Mouse (Mus musculus) skeletal muscle tissue, adult 2 months (tissue): ENCODE results near the gene Immp2l.

Source experiments
- DNase-seq: peaks from one replicate; pipeline ENCODE4 v3.0.0-alpha.2; 2012; ENCODE audit warnings: low read depth, low spot score

Immp2l gene

DNA sequence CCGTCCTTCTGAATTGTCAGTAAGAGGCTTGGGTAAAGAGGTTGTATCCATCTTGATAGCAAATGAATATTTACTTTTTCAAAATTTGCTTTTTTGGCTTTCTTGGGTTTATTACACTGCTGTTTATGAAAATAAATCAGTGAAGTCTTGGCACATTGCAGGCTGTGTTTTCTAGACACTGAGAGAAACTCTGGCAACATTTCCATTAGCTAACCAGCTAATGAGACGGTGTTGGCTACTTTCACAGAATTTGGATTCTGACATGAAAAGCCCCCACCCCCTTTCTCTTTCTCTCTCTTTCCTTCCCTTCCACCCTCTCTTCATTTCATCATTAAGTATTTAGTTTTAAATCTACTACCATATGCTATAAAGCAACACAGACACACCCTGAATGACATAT is 496.4 kb downstream of the Immp2l start:
- no peak for DNase-seq

DNA sequence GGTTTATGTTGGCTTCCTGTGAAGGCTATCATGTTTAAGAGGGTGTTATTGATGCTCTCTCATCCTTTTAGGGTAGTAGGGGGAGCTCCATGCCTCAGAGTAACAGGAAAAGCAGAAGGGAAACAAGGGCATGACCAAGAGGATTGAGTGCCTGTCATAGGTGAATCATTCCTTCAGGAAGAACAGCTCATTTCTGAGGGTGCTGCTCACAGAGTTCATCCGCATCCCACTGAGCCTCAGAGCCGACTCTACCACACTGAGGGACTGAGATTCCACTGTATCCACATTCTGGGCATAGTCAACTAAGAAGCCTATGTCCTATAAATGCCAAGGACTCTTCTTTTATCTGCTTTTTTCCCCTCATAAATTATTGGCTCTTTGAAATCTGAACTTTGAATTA is 497.8 kb downstream of the Immp2l start:
- DNase-seq: no peak

DNA sequence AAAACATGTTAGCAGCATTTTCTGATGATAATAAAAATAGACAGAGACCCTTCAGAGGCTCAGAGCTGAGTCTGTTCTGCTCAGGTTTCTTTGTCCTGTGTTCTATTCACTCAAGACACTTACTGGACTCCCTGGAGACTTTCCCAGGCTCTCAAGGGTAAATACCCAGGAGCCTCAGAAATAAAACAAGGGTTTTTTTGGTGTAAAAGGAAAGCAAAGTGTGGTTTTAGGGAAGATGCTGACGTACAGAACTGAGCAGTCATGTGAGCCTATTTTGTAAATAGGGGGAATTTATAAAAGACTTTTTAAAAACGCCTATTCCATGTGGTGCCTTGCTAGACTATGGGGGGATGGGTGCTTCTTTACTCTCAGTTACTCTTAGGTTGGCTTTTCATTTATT is 502.8 kb downstream of the Immp2l start:
- no peak for DNase-seq

DNA sequence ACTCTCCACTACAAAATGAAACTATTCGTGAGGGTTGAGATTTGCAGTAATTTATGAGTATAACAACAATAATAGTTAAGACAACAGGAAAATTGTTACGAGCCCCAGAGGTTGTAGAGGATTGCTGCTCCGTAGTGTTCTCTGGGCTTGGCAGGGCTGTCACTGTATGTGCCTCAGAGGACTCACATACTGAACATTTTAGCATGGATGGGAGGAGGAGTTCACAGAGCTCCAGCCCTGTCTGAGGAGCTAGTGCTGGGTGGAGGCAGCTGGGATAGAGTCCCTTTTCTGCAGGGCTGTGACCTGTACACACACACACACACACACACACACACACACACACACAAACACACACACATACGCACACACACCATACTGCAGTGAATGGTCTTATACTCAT is 504.5 kb downstream of the Immp2l start:
- DNase-seq: no peak

DNA sequence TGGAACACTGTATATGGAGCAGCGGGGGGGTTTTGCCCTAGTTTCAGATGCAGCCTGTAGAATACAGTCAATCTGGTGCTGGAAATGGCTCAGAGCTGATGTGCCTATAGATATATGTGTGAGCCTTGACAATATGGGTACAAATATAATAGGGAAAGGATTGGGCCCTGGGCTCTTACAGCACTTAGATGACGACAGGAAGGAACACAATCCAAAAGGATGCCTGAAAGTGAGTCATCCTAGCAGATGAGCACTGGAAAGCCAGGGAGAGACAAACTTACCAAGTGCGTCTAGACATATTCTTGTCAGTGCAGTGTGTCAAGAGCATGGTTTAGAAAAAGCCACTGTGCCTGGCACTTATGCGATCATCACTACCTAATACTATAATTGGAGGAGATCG is 516.1 kb downstream of the Immp2l start:
- no peak for DNase-seq

DNA sequence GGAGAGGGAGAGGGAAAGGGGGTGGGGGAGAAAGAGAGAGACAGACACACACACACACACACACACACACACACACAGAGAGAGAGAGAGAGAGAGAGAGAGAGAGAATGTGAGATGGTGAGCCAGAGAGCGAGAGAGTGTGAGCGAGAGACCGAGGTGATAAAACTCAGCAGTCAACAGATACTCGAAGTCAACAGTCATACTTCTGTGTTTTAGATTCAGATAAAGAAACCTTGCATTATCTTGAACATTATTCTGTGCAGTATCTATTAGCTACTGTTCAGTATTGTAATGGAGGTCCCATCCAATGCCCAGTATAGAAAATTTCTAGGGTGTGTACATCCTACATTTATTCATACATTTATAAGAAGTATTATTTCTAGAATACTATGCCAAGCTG is 527.7 kb downstream of the Immp2l start:
- DNase-seq: no peak

DNA sequence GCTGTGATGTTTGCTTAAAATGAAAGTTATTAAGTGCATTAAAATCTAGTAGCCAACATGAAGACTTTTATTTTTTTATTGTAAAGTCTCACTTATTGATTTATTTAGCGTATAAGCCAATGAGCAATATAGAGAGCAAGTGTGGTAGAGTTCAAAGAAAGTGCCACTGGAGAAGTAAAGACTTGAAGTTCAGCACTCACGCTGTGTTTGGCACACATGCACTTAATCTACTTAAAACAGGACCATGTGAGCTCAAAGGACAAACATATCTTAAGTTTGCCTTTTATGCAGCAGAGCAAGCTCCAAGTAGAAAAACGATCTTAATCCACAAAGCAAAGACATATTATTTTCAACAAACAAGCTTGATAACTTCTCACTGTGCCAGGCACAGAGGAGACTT is 533.9 kb downstream of the Immp2l start:
- DNase-seq: no peak

DNA sequence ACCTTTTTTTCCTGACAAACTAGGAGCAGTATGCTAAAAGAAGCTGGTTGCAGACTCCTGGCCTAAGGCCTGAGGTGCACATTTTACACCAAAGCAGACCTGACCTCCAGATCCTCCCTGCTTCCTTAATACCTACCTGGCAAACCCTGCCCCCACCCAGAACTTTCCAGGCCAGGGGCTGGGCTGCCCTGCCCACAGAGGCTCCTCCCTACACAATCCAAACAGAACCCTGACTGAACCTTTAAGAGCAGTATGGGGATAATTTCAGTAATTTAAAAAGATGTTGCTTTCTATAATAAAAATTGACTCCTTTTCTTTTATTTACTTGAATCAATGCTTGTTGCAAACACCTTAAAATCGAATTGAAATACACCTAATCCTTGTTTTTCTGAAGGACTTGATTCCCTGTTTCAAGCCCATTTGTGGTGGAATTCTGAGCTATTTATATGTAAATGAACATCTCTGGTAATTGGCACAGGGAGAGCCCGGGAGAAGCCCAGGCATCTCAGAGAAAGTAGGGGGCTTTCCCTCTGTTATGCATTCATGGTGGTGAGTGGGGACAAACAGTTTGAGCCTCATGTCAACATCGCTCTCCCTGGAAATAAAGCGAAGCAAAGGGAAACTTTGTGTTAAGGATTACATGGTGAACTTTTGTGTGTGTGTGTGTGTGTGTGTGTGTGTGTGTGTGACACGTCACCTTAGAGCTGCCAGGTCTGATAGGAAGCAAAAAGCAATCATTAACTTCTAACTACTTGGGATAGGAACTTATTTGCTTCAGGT is 535.3 kb downstream of the Immp2l start:
- DNase-seq: no peak

DNA sequence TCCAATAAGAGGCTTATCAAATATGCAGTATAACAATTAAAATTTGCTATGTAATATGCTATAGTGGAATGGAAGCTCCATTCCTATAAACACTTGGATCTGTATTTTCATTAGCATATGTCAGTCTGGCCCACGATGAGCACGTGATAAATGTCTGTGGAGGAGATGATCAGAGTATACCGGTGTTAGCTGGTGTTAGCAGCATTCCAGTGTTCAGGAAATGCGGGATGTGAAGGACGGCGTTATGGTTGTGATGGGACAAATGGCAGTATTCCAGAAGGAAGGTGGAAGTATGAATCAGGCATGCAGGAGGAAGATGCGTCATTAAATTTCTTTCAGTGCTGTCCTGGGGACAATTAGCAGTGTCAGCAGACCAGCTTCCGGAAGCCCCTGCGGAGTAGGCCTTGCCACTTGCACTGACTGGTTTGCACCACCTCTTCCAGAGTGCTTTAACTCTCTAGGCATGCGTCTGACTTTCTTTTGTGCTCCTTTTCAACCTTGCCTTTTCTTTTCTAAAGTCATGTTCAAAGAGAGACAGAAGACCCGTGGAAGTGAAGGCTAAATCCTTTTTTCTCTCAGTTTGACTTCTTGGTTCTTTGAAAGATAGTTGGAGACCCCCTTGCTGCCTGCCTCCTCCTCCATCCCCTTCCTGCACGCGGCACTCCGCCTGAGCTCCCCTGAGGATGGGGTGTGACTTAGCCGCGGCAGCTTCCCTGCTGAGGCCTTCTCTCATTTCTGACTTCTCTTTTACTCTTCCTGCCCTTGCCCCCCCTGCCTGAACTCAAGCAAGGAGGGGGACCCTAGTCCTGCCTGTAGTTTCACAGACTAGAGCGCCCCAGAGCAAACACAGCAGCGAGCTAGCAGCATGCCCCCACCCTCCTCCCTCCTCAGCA is 541.9 kb downstream of the Immp2l start:
- no peak for DNase-seq

DNA sequence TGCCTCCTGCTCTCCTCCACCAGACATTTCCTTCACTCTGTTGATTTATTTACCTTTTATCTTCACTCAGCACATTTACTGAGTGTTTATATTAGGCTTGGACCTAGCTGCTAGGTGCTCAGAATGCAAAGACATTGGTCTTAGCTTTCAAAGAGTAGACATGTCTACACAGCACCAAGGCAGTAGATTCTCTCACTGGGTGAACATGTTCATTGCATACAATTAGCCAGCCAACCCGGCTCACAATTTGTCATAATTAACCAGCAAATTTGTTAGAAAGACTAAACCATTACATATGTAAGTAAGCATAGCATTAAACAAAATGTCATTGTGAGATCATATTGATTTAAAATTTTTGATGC is 542.5 kb downstream of the Immp2l start:
- DNase-seq: no peak

DNA sequence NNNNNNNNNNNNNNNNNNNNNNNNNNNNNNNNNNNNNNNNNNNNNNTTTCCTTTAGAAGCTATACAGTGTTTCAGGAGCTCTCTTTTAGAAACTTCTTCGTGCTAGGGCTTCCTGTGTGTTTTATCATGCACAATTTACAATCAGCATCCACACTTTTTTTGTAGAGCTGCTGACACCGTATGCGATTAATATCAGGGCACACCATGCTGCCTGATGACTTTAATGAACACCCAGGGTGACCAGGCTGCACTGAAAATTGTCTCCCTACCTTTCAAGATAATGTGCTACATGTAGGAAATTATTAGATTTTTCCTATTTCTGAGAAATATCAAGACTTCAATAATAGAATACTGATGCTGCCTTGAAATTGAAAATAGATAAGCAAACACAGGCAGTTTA is 549.9 kb downstream of the Immp2l start:
- no peak for DNase-seq

DNA sequence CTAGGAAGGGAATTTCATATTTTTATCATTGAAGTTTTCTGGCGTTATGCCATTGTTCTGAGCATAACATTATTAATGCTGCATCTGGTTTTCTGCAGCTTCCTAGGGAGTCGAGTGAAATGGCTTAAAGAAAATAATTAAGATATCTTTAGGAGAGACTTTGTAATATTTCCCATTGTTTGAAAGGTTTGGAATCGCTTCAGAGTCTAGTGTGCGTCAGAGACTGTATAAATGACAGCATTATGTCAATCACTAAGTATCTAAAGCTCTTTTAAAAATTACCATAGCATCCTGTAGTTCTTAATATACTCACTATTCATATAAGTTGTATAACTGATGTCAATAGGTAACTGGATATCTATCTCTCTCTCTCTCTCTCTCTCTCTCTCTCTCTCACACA is 551.3 kb downstream of the Immp2l start:
- DNase-seq: no peak

DNA sequence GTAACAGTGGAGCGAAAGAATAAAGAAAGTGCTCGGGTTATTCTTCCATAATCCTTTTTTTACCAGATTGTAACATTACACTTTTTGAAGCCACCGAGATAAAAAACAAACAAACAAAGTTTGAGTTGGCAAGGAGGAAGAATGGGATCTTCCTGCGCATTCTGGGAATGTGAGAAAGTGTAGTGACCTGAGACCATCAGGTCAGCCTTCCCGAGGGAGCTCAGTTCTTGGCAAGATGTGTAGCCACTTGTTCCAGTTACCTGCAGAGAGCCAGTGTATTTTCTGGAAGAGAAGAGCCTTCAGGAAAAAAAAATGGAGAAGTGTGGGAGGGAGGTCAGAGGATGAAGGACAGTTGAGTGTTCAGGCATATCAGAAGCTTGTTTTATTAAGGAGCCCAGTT is 569.5 kb downstream of the Immp2l start:
- DNase-seq: no peak

DNA sequence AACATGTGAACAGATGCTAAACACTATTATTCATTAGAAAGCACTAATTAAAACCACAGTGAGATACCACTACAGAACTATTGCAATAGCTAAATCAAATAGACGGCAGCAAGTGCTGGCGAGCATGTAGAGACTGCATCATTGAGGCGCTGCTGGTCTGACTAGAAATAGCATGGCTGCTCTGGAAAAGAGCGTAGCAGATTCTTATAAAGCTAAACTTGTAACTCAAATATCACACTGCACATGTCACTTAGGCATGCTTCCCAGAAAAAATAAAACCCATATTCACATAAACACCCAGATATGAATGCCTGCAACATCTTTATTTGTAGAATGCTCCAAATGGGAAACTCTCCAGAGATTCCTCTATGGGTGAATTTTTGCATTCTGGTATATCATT is 570.1 kb downstream of the Immp2l start:
- DNase-seq: no peak

DNA sequence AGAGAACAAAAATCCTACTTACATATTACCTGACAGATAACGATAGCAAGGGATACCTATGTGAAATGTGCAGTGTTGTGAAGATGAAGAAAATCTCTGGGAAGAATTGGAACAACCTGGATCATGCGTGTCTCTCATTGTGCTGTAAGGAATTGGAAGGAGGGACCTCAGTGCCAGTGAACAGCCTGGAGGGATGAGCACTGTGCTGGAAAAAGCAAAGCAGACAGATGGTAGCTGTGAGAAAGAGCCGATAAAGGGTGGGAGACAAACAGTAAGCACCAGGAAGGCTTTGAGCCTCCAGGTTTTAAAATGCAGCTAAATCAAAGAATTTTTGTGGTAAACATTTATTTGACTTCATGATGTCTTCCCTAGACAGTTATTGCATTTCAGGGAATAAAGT is 591.4 kb downstream of the Immp2l start:
- no peak for DNase-seq

DNA sequence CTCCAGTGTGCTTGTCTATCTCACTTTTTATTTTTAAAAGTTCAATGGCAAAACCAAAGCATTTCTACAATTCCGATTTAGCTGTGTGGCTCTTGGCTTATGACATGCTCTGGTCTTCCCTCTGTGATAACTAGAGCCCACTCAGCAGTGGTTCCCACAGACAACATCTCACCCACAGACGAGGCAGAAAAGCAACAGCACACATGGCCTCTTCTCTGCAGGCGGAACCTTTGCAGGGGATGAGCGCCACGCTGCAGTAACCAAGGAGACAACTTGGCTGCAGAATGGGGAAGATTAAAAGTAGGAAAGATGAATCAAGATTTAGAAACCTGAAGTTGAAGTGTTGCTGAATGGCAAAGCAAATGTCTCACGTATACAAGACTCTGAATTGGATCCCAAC is 597.5 kb downstream of the Immp2l start:
- DNase-seq: no peak

DNA sequence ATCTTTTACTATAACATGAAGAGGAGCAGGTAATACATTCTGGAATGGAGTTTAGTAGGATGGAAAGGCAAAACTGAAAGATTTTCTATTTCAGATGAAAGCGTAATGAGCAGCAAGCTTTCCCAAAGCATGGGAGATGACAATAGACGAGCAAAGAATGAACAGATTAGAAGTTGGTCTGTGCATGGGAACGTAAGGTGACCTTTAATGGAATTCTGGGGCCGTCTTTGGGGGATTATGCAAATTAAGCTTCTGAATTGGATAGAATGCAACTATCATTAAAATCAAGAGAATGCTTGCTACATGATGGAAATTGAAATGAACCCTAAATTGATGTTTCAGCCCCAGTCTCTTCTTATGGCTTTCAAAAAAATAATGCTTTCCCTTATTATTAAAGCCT is 619.4 kb downstream of the Immp2l start:
- DNase-seq: no peak

DNA sequence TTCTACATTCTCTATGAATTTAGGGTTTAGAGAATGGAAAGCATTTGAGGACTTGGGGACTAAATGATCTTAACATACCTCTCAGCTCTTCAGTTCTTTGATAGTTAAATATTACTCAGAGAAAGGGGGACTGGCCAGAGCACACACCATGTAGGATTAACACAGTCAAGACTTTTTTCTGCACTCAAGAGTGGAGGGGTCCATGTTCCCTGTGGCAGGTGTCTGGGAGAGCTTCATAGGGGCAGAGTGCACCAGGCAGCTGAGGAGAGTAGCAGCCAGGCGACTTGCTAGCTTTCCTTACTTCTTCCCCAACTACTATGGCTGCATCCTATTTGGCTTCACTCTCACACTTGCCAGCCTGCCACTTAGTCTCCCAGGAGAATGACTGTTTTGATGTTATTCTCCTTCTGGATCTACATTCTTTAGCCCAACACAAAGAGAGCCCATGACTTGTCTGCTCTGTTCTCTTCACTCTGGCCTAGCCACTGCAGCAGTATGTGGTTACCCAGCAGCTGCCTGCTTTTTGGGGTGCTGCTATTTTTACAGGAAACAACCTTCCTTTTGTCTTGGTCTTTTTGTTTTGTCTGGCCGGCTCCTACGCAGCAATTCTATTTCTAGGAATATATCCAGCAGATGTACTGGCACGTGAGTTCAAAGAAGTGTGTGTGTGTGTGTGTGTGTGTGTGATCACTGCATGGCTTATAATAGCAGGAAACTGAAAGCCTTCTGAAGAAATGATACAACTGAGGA is 621.1 kb downstream of the Immp2l start:
- DNase-seq: no peak

DNA sequence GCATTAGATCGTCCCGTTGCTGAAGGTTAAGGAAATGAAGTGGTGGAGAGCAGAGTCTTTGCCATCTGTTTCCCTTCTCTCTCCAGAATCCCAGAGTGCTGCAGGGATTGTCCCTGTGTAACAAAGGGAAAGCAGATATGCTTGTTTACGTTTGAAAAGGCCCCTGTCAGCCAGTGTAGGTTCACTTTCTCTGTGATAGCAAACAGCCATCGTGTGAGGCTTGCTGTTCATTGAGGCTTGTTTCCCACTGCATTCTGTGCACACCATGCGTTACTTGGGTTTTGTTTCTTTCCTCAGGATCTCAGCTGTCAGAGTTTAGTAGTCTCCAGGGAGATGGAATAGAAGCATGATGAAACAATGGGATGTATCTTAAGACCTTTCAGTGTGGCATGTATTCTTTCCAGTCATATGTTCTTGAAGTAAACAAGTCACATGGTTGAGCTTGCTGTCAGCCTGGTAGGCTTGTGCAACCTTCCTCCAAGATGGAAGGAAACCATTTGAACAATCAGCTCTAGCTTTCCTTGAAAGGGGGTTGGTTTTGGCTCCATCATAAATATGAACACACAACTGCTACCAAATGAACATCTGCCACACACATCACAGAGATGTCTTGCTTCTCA is 623.2 kb downstream of the Immp2l start:
- DNase-seq: no peak

DNA sequence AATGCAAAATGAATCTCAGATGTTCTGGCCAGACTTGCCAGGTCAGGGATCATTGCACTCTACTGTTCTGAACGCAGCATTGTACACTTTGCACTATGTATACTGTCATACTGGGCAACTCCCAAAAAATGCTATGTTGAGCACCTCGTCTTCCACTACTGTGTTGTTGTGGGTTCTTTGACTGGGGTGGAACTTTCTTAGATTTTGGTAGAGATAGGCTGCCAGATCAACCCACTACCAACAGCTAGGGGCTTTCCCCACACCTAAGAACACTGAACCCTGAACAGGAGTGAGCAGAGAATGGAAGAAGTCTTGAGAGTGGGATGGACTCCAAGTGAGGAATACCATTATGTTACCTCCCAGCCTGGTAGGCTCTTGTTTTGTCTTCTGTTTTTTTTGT is 623.8 kb downstream of the Immp2l start:
- DNase-seq: no peak

DNA sequence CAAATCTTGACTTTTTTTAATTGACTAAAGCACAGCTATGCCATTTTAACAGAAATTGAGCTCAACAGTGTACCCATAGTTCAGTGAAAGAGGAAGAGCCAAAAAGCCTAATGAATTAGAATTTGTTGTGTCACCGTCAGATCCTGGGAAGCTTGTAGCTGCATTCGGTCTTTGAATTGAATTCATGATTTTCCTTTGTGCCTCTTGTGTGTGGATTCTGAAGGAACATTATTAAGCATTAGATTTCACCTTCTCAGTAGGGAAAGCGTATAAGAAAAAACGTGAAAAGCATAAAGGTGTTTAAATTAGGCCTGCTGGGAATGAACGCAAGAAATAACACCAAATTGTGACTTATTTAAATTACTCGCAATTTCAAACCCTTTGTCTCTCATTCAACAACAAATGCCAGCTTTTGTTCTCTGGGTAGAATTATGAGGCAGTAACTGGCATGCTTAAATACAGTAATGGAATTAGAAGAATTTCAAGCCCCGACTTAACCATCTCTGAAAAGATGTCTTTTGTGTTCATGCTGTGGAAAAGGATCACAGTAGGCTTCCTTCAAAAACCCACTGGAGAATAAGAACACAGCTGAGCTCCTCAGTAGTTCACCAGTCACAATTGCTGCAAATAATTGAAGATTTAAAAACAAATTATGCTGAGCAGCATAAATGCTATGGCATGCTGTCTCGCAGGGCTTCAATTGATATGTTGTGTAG is 626.1 kb downstream of the Immp2l start:
- DNase-seq: no peak
